Mouse (Mus musculus): ENCODE data around the gene BC005624. TPM values are rescaled to one million over a fixed set of nuclear protein-coding genes. Genes with fewer than 3 reads are reported as not detected.
A peak's percentile ranks its signal among the peaks of the same experiment; 100 is the strongest.
"Not testable (repeated sequence)": the region's sequence is repeated elsewhere in the genome, so short reads cannot be mapped to it uniquely, and the experiment has no call there.

Gene BC005624
- polyA plus RNA-seq, 1 experiment = 27.3 TPM

DNA sequence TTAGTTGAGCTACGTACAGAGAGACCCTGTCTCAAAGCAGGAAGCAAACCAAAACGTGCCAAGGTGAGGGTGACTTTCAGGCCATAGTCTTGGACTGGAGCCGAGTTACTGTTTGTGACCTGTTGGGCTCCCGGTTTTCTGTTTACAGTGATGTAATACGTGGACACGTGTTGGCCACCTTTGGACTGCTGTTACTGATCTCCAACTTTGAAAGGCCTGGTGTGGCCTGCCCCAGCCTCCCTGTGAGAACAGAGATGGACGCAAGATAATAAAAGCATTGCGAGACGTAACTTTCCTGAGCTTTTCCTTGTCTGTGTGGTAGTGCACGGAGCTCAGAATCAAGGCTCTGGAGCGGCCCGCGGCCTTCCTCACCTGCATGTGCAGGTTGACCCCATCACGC, 23.3 kb downstream of the BC005624 start:
- no peak overlapping the region for H3K4me3 ChIP-seq (ENCODE audit: insufficient read depth, low read depth, low read length)
- DNase-seq = peak; percentile 89
- no peak; the same call in 1 of the 2 replicates for TF ChIP-seq CTCF (conservative IDR thresholded peaks at IDR 0.05; ENCODE audit: insufficient read depth, insufficient read length, low read depth, low read length)
- TF ChIP-seq POLR2A (IDR thresholded peaks at IDR 0.05; ENCODE audit: low read depth, low read length) = no peak
- H3K4me1 ChIP-seq (ENCODE audit: control insufficient read depth, insufficient read depth, low read length) = peaks cover 14% of the 10 kb centered on the region
- peak overlapping the region; percentile 62 for H3K27ac ChIP-seq (ENCODE audit: insufficient read depth, low read depth, low read length)
- H3K36me3 ChIP-seq (ENCODE audit: control insufficient read depth, insufficient read depth, low read length) = no peaks in the 10 kb centered on the region; the same call in 1 of the 2 replicates
- no peaks in the 10 kb centered on the region for H3K27me3 ChIP-seq (replicated peaks; ENCODE audit: control insufficient read depth, insufficient read depth, low read length)
- 67% methylated on average over 14 of the region's 14 CpGs for WGBS

DNA sequence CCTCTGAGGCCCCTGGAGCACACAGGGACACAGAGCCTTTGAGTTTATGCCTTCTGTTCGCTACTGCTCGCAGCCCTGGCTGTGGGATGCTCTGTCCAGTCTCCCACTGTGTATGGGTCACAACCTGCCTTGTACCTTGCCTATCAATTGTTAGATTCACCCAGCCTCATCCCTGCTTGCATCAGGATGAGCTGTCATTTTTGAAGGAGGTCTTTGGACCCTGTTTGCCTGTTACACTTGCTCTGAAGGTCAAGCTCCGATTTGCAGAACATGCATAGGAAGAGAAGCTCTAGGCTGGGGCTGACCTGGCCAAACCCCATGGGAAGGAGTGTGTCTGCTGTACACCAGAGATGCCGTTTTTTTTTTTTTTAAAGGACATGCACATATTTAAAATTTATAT, 24.5 kb downstream of the BC005624 start:
- DNase-seq = no peak
- Histone ChIP-seq H3K4me1 (ENCODE audit: control insufficient read depth, insufficient read depth, low read length) (peaks cover 15% of the 10 kb centered on the region), H3K4me3 (ENCODE audit: insufficient read depth, low read depth, low read length) (no peak overlapping the region), H3K27ac (ENCODE audit: insufficient read depth, low read depth, low read length) (no peak overlapping the region), H3K27me3 (replicated peaks; ENCODE audit: control insufficient read depth, insufficient read depth, low read length) (no peaks in the 10 kb centered on the region), H3K36me3 (ENCODE audit: control insufficient read depth, insufficient read depth, low read length) (no peaks in the 10 kb centered on the region; the same call in 1 of the 2 replicates)
- WGBS = 70% methylated on average over 4 of the region's 4 CpGs
- TF ChIP-seq POLR2A (IDR thresholded peaks at IDR 0.05; ENCODE audit: low read depth, low read length) (no peak), CTCF (conservative IDR thresholded peaks at IDR 0.05; ENCODE audit: insufficient read depth, insufficient read length, low read depth, low read length) (no peak)

DNA sequence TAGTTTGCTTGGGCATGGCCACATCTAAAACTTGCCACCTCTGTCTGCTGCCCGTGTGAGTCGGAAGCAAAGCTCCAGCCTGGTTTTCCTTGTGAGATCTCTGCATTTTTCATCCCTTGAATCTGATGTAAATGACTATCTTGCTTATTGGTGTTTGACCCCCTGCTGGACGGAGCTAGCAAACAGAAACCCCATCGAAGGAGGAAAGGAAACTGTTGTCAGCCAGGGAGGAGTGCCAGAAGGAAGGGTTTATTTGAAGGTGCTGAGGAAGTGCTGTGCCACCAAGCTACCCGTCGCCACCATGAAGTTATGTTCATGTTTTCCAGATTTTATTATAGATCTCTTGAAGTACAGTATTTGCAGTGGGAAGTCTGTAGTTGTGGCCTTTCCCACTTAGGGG, 27.2 kb downstream of the BC005624 start:
- whole genome bisulfite sequencing = 60% methylated on average over 6 of the region's 6 CpGs
- no peak overlapping the region for H3K4me3 ChIP-seq (ENCODE audit: insufficient read depth, low read depth, low read length)
- TF ChIP-seq POLR2A (IDR thresholded peaks at IDR 0.05; ENCODE audit: low read depth, low read length) (no peak), CTCF (conservative IDR thresholded peaks at IDR 0.05; ENCODE audit: insufficient read depth, insufficient read length, low read depth, low read length) (no peak)
- H3K27me3 ChIP-seq (replicated peaks; ENCODE audit: control insufficient read depth, insufficient read depth, low read length) = no peaks in the 10 kb centered on the region
- no peak for DNase-seq
- H3K27ac ChIP-seq (ENCODE audit: insufficient read depth, low read depth, low read length) = no peak overlapping the region
- peaks cover 15% of the 10 kb centered on the region for H3K4me1 ChIP-seq (ENCODE audit: control insufficient read depth, insufficient read depth, low read length)
- no peaks in the 10 kb centered on the region; the same call in 1 of the 2 replicates for H3K36me3 ChIP-seq (ENCODE audit: control insufficient read depth, insufficient read depth, low read length)

DNA sequence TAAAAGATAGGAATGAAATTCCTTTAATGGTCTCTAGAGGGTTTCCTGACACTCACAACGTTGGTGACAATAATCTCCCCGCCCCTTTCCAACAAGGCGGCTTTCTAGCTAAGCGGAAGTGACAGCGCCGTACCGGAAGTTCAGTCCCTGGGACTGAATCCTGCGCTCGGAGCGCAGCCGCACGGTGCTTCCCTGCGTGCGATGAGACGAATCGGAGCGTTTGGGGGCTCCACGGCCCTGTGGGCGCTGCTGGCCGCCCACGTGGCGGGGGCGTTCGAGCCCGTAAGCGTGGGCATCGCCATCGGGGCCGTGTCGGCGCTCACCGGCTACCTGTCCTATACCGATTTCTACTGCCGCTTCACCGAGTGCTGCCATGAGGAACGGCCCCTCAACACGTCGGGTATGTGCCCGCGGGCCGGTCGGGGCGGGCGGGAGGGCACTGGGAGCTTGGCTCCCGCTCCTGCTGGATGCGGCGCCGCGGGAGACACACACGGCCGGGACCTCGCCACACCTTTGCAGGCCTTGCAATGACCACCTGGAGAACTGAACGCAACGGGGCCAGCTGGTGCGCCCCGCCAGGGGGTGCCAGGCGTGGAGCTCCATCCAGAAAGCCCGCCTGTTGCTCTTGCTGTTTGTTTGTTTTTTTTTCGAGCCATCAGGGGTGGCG, 29.0 kb downstream of the BC005624 start, which contains the start of gene Tor1b:
Tor1b (plus strand) TSS at position 136 of the 667 bp plus-strand sequence.
- whole genome bisulfite sequencing = under 1% methylated on average over 60 of the region's 60 CpGs
- H3K27ac ChIP-seq (ENCODE audit: insufficient read depth, low read depth, low read length) = peak within 1 kb of the TSS; percentile 75
- H3K4me1 ChIP-seq (ENCODE audit: control insufficient read depth, insufficient read depth, low read length) = peaks cover 11% of the 10 kb centered on the region
- DNase-seq = peak; percentile 92
- peak within 1 kb of the TSS; percentile 91 for H3K4me3 ChIP-seq (ENCODE audit: insufficient read depth, low read depth, low read length)
- H3K36me3 ChIP-seq (ENCODE audit: control insufficient read depth, insufficient read depth, low read length) = no peaks in the 10 kb centered on the region
- H3K27me3 ChIP-seq (replicated peaks; ENCODE audit: control insufficient read depth, insufficient read depth, low read length) = no peaks in the 10 kb centered on the region
- TF ChIP-seq CTCF (conservative IDR thresholded peaks at IDR 0.05; ENCODE audit: insufficient read depth, insufficient read length, low read depth, low read length) = peak; percentile 24; the same call in 1 of the 2 replicates
- TF ChIP-seq POLR2A (IDR thresholded peaks at IDR 0.05; ENCODE audit: low read depth, low read length) = peak; percentile 96

DNA sequence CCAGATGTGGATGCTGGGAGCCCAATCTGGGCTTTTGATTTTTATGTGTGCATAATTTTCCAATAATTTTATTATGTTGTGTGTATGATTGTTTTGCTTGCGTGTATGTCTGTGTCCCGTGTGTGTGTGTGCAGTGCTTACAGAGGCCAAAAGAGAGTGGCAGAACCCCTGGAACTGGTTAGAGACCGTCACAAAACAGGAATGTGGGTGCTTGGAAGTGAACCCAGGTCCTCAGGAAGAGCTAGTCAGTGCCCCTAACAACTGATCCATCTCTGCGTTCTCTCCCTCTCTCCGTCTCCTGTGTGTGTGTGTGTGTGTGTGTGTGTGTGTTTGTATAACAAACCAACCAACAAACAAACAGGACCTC, 29.6 kb downstream of the BC005624 start:
- Histone ChIP-seq H3K27me3 (replicated peaks; ENCODE audit: control insufficient read depth, insufficient read depth, low read length) (no peaks in the 10 kb centered on the region), H3K27ac (ENCODE audit: insufficient read depth, low read depth, low read length) (no peak overlapping the region), H3K36me3 (ENCODE audit: control insufficient read depth, insufficient read depth, low read length) (no peaks in the 10 kb centered on the region), H3K4me3 (ENCODE audit: insufficient read depth, low read depth, low read length) (peak overlapping the region; percentile 2), H3K4me1 (ENCODE audit: control insufficient read depth, insufficient read depth, low read length) (peaks cover 11% of the 10 kb centered on the region)
- 26% methylated on average over 5 of the region's 5 CpGs for WGBS
- TF ChIP-seq CTCF (conservative IDR thresholded peaks at IDR 0.05; ENCODE audit: insufficient read depth, insufficient read length, low read depth, low read length) (no peak), POLR2A (IDR thresholded peaks at IDR 0.05; ENCODE audit: low read depth, low read length) (no peak)
- no peak for DNase-seq

DNA sequence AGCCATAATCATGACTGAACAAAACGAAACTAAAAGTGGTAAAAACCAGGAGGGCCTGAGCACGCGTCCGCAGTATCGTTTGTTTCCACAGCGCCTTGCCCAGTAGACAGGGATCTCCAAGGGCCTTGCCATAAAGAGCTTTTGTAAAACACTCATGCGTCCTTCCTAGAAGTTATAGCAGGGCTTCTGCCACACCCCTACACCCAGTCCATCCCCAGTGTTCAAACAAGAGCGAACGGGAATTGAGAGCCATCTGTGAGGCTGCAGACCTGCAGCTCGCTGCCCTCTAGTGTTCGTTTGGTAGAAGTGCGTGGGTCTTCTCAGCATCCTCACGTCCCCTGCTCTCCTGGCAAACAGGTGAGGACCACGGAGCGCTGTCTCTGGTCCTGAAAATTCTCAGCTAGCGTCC, 39.4 kb downstream of the BC005624 start:
- Histone ChIP-seq H3K27ac (ENCODE audit: insufficient read depth, low read depth, low read length) (no peak overlapping the region), H3K27me3 (replicated peaks; ENCODE audit: control insufficient read depth, insufficient read depth, low read length) (no peaks in the 10 kb centered on the region), H3K4me1 (ENCODE audit: control insufficient read depth, insufficient read depth, low read length) (no peaks in the 10 kb centered on the region), H3K36me3 (ENCODE audit: control insufficient read depth, insufficient read depth, low read length) (no peaks in the 10 kb centered on the region), H3K4me3 (ENCODE audit: insufficient read depth, low read depth, low read length) (peak overlapping the region; percentile 58)
- WGBS = 20% methylated on average over 16 of the region's 16 CpGs
- peak; percentile 80 for DNase-seq
- TF ChIP-seq POLR2A (IDR thresholded peaks at IDR 0.05; ENCODE audit: low read depth, low read length) (no peak), CTCF (conservative IDR thresholded peaks at IDR 0.05; ENCODE audit: insufficient read depth, insufficient read length, low read depth, low read length) (peak; percentile 93)

DNA sequence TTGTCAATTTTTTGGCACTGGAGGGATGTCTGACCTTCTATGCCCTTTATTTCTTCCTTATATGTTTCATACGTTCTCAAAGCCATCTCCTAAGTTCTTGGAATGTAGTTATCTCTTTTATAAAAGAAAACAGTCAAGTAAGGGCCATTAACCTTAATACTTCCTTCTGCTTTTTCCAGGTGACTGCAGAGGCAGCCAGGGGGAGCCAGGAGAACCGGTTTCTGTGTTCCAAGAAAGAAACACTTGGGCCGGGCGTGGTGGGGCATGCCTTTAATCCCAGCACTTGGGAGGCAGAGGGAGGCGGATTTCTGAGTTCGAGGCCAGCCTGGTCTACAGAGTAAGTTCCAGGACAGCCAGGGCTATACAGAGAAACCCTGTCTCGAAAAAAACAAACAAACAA, 39.9 kb downstream of the BC005624 start:
- DNase-seq; H3K27me3 ChIP-seq (replicated peaks; ENCODE audit: control insufficient read depth, insufficient read depth, low read length); H3K4me1 ChIP-seq (ENCODE audit: control insufficient read depth, insufficient read depth, low read length); H3K36me3 ChIP-seq (ENCODE audit: control insufficient read depth, insufficient read depth, low read length); H3K27ac ChIP-seq (ENCODE audit: insufficient read depth, low read depth, low read length); H3K4me3 ChIP-seq (ENCODE audit: insufficient read depth, low read depth, low read length): not testable (repeated sequence)
- 35% methylated on average over 7 of the region's 7 CpGs for WGBS
